Mouse (Mus musculus) forebrain, embryonic 14.5 days (tissue): ENCODE data around the gene Serpini2. TPM values are rescaled to one million over a fixed set of nuclear protein-coding genes. Genes with fewer than 3 reads are reported as not detected.

Experiments used
- ATAC-seq: fragments of 200-750 bp; cut with Nextera tagmentation; 2 replicates; pipeline ENCODE4 v1.8.0; 2017; ENCODE audit warnings: mild to moderate bottlenecking, moderate library complexity
- DNase-seq: peaks from one replicate; pipeline ENCODE4 v3.0.0-alpha.2; 2015; ENCODE audit warnings: low spot score
- H3K27ac ChIP-seq: fragments of 300-500 bp; sonication (generic); 2 replicates; pipeline ENCODE4 v1.5.1; 2014; ENCODE audit warnings: low read depth, mild to moderate bottlenecking, control low read depth, low read length, moderate library complexity
- H3K27me3 ChIP-seq: fragments of 300-500 bp; sonication (generic); replicated peaks from 2 replicates; pipeline ENCODE4 v1.6.1; 2014; ENCODE audit warnings: low read length, control low read depth, mixed read lengths; ENCODE audit not compliant: control insufficient read depth, insufficient read depth
- H3K36me3 ChIP-seq: fragments of 300-500 bp; sonication (generic); 2 replicates; pipeline ENCODE4 v1.6.1; 2014; ENCODE audit warnings: low read length, control low read depth; ENCODE audit not compliant: control insufficient read depth, insufficient read depth
- H3K4me1 ChIP-seq: fragments of 300-500 bp; sonication (generic); 2 replicates; pipeline ENCODE4 v1.6.1; 2014; ENCODE audit warnings: antibody characterized with exemption, low read length, control low read depth; ENCODE audit not compliant: control insufficient read depth, insufficient read depth
- H3K4me2 ChIP-seq: fragments of 300-500 bp; sonication (generic); 2 replicates; pipeline ENCODE4 v1.6.1; 2014; ENCODE audit warnings: mild to moderate bottlenecking, control low read depth, low read length
- H3K4me3 ChIP-seq: fragments of 300-500 bp; sonication (generic); 2 replicates; pipeline ENCODE4 v1.5.1; 2014; ENCODE audit warnings: low read depth, low read length, control low read depth
- H3K9ac ChIP-seq: fragments of 300-500 bp; sonication (generic); 2 replicates; pipeline ENCODE4 v1.6.1; 2014; ENCODE audit warnings: mild to moderate bottlenecking, low read length, control low read depth, moderate library complexity
- H3K9me3 ChIP-seq: fragments of 300-500 bp; sonication (generic); replicated peaks from 2 replicates; pipeline ENCODE4 v1.6.1; 2016; ENCODE audit warnings: low read length, control low read depth, mixed read lengths; ENCODE audit not compliant: control insufficient read depth
- whole genome bisulfite sequencing: fragments of 180-500 bp; shearing (Covaris S2); extraction: QIAGEN DNeasy Blood & Tissue Kit; methylation state at CpG from one replicate; pipeline ENCODE4 v1.1.7; 2014; 5-methylcytosine and 5-hydroxymethylcytosine counted together
- polyA plus RNA-seq: library from polyadenylated mRNA; unstranded; fragments of >200 nt; fragmentation: Nextera tagmentation; extraction: Ambion mirVana; gene quantifications from 2 replicates; pipeline ENCODE4 v1.2.1, GENCODE M21; 2014

Gene Serpini2
- polyA plus RNA-seq, 1 experiment from 2014 or later: not detected

DNA sequence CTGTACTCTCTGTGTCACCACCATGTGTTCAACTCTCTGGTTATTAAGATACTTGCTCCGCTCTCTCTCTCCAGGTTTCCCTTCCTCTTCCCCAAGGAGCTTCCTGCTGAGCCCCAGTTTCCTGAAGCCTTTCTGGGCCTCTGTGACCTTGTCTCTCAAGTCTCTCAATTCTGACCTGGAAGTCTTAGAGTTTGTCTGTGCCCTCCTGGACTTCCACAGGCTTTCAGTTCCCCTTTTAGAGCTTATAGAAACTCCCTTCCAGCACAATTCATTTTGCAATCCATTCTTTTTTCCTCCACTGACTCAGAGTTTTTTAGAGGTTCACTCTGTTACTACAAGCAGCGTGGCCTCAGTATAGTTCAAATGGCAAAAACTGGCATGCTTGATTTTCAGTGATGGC is 23.4 kb upstream of the Serpini2 start:
- Histone ChIP-seq H3K36me3 (no peaks in the 10 kb centered on the region), H3K4me3 (no peak overlapping the region), H3K27ac (no peak overlapping the region), H3K4me1 (peaks cover 2% of the 10 kb centered on the region; the same call in 1 of the 2 replicates), H3K9me3 (no peaks in the 10 kb centered on the region), H3K9ac (no peak overlapping the region), H3K27me3 (no peaks in the 10 kb centered on the region), H3K4me2 (no peak overlapping the region)
- WGBS: 86% methylated on average over 2 of the region's 2 CpGs
- DNase-seq: no peak
- no peak for ATAC-seq

DNA sequence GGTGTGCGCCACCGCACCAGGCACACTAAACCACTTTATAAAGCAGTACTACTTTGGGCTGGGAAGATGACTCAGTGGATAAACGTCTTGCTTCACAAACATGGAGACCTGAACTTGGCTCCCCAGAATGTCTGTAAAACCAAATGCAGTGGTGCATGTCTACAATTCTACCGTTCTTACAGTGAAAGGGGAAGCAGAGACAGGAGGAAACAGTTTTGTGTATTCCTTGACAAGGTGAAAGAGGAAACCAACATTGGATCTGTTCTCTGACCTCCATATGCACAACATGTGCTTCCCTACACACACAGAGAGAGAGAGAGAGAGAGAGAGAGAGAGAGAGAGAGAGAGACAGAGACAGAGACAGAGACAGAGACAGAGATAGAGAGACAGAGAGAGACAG is 7.6 kb upstream of the Serpini2 start:
- no peak for ATAC-seq
- Histone ChIP-seq H3K27ac (no peak overlapping the region), H3K4me1 (no peaks in the 10 kb centered on the region), H3K27me3 (no peaks in the 10 kb centered on the region), H3K9ac (no peak overlapping the region), H3K4me3 (no peak overlapping the region), H3K9me3 (no peaks in the 10 kb centered on the region), H3K4me2 (no peak overlapping the region), H3K36me3 (no peaks in the 10 kb centered on the region)
- WGBS: 79% methylated on average over 4 of the region's 4 CpGs
- DNase-seq: no peak

- no peaks in the 10 kb centered on the region for H3K27me3 ChIP-seq
- DNase-seq (no peak), ATAC-seq (no peak)
- H3K4me3 ChIP-seq: no peak overlapping the region
- H3K4me1 ChIP-seq: no peaks in the 10 kb centered on the region
- no peaks in the 10 kb centered on the region for H3K36me3 ChIP-seq
- no peak overlapping the region for H3K27ac ChIP-seq
- no peak overlapping the region for H3K9ac ChIP-seq
- no peak overlapping the region for H3K4me2 ChIP-seq
- no peaks in the 10 kb centered on the region for H3K9me3 ChIP-seq
- WGBS: 92% methylated on average over 3 of the region's 3 CpGs
Measured at GRCm38 (mm10) chr3:75276522-75276921, 6.6 kb upstream of the Serpini2 start.

- no peaks in the 10 kb centered on the region for H3K9me3 ChIP-seq
- DNase-seq (no peak), ATAC-seq (no peak)
- H3K27me3 ChIP-seq: no peaks in the 10 kb centered on the region
- no peaks in the 10 kb centered on the region for H3K36me3 ChIP-seq
- no peaks in the 10 kb centered on the region for H3K4me1 ChIP-seq
- H3K9ac ChIP-seq: no peak overlapping the region
- no peak overlapping the region for H3K4me2 ChIP-seq
- no peak overlapping the region for H3K27ac ChIP-seq
- H3K4me3 ChIP-seq: no peak overlapping the region
Measured at GRCm38 (mm10) chr3:75275127-75275526, 5.2 kb upstream of the Serpini2 start.

DNA sequence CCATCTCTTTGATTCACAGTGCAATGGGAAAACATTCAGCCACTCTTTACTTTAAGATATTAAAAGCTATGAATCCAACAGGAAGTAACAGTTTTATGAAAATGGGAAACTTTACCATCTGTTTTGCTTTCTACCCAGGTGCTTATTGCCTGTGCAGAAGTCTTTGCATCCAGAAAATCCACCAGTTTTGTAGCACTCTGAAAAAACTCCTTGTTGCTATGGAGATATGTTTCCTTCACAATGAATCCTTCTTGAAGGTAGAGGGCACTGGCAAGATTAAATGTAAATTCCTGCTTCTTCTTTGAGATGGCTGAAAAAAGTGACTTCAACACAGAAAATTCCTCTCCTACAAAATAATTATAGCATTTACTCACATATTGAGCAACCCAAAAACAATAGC is 10.5 kb downstream of the Serpini2 start:
- Histone ChIP-seq H3K4me3 (no peak overlapping the region), H3K27me3 (no peaks in the 10 kb centered on the region), H3K27ac (no peak overlapping the region), H3K9me3 (no peaks in the 10 kb centered on the region), H3K9ac (no peak overlapping the region), H3K4me2 (no peak overlapping the region), H3K4me1 (no peaks in the 10 kb centered on the region), H3K36me3 (no peaks in the 10 kb centered on the region)
- ATAC-seq (no peak), DNase-seq (peak; percentile 8)

DNA sequence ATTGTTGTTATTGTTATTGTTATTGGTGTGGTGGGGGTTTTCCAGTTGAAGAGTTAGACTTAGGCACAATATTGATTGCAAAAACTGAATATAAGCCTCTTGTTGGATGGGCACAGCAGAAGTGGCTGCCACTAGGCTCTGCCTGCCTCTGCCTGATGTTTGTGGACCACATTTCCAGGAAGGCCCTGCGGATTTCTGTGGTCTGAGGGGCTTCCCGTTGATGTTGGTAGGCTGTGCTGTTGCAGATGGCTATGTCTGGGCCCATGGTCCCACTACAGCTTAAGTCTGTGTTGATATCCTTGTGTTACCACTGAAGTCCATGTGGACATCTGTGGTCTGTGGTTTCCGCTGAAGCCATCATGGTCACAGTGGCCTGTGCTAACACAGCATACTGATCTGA is 50.2 kb downstream of the Serpini2 start:
- Histone ChIP-seq H3K36me3 (no peaks in the 10 kb centered on the region), H3K4me1 (no peaks in the 10 kb centered on the region), H3K27ac (no peak overlapping the region), H3K4me3 (no peak overlapping the region), H3K4me2 (no peak overlapping the region), H3K9ac (no peak overlapping the region), H3K27me3 (no peaks in the 10 kb centered on the region), H3K9me3 (no peaks in the 10 kb centered on the region)
- ATAC-seq (0 out of 2 replicates have a peak, but pooled peaks have one; percentile 48), DNase-seq (no peak)
- WGBS: 73% methylated on average over 3 of the region's 3 CpGs

- H3K36me3 ChIP-seq: no peaks in the 10 kb centered on the region
- DNase-seq: peak; percentile 73
- WGBS: 4% methylated on average over 1 of the region's 1 CpGs
- no peak overlapping the region for H3K9ac ChIP-seq
- no peak overlapping the region for H3K4me3 ChIP-seq
- no peak overlapping the region for H3K4me2 ChIP-seq
- H3K27ac ChIP-seq: no peak overlapping the region
- H3K4me1 ChIP-seq: no peaks in the 10 kb centered on the region
- no peaks in the 10 kb centered on the region for H3K27me3 ChIP-seq
- peak; percentile 76 for ATAC-seq
- H3K9me3 ChIP-seq: no peaks in the 10 kb centered on the region
Measured at GRCm38 (mm10) chr3:75219211-75219610, 50.7 kb downstream of the Serpini2 start.

DNA sequence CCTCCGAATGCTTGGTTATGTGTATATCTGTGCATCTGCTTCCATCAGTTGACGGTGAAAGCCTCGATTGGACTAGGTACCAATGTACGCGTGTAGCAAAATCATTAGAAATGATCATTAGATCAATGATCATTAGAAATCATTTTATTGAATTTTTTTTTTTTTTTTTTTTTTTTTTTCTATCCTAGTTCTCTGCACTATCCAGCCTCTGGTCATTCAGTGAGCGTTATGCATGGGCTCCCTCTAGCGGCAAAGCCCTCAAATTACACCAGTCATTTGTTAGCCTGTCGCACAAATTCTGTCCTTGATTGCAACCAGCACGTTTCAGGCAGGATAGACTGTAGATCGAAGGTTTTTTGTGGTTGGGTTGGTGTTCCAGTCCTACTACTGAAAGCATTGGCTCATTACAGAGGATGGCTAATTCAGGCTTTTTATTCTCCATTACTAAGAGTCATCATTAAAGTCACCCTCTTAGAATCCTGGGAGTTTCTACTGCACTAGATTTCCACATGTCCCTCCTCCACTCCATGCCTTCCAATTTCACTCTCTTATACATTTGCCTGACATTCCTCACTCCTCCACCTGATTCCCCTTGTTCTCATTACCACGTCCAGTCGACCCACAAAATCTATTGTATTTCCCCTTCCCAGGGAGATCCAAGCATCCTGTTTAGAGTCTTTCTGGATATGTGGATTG is 66.9 kb downstream of the Serpini2 start:
- Histone ChIP-seq H3K4me2 (no peak overlapping the region), H3K27ac (no peak overlapping the region), H3K9ac (no peak overlapping the region), H3K9me3 (no peaks in the 10 kb centered on the region), H3K4me1 (no peaks in the 10 kb centered on the region), H3K27me3 (no peaks in the 10 kb centered on the region), H3K36me3 (no peaks in the 10 kb centered on the region), H3K4me3 (no peak overlapping the region)
- 34% methylated on average over 12 of the region's 12 CpGs for WGBS
- DNase-seq (peak; percentile 75), ATAC-seq (peak; percentile 74)
